Mouse (Mus musculus) R1 (cell line): ENCODE data around the gene Stoml3.

Experiments
- DNase-seq: peaks from one replicate; pipeline ENCODE4 v3.0.0-alpha.2; 2018; ENCODE audit warnings: low read depth, low spot score

Gene Stoml3

GRCm38 (mm10) chr3:53478419-53479046 is 9.9 kb upstream of the Stoml3 start:
- DNase-seq: no peak

- no peak for DNase-seq
Measured at GRCm38 (mm10) chr3:53483414-53484059, 4.9 kb upstream of the Stoml3 start.

DNA sequence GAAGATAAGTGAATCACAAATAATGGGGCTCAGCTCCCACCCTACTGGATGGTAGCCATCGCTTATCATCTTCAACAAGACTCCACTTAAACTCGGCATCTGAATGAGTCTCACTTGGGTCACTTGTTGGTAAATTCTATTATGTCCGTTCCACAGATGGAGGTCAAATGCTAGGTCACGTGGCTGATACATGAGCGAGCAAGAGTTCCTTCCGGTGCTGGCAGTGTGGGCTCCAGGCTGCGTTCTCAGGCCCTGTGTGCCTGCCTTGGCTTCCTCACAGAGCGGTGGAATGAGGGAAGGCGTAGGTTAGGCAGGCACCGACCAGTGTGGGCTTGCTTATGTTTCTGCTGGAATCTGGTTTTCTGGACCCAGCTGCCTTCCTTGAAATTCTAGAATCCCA is 1.9 kb upstream of the Stoml3 start:
- no peak for DNase-seq

- no peak for DNase-seq
Measured at GRCm38 (mm10) chr3:53486996-53487576, 1.4 kb upstream of the Stoml3 start.

GRCm38 (mm10) chr3:53498351-53498905 is 10.0 kb downstream of the Stoml3 start:
- DNase-seq: no peak

DNA sequence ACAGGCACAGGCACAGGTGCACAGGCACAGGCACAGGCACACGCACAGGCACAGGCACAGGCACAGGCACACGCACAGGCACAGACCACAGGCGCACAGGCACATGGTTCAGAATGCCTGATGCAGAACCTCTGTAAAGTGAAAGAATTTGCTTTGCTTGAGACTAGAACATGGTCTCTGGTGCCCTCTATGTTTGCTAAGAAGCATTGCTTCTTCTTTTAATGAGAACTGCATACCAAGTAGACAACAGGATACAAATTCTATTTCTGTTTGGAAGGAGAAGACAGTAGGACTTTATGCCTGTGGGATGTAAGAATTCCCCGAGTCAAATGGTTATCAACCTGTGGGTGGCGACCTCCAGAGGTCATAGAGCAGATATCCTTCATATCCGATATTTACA is 14.0 kb downstream of the Stoml3 start:
- DNase-seq: peak; percentile 61

DNA sequence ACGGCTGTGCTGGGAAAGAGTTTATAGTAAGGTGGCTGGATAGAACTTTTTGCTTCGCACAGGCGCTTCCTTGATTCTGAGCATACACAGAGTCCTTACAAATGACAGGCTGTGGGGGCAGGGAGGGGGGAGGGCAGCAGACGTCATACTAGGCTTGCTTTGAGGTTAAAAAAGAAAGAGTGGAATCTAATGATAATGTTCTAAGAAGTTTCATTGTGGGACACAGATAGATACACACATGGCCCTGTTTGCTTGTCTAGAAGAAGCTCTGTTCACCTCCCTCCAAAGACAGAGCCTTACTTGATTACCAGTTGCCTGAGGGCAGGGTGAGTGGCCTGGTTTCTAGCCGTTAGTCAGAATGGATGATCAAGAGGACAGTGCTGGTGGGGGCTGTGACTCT is 24.6 kb downstream of the Stoml3 start:
- no peak for DNase-seq

DNA sequence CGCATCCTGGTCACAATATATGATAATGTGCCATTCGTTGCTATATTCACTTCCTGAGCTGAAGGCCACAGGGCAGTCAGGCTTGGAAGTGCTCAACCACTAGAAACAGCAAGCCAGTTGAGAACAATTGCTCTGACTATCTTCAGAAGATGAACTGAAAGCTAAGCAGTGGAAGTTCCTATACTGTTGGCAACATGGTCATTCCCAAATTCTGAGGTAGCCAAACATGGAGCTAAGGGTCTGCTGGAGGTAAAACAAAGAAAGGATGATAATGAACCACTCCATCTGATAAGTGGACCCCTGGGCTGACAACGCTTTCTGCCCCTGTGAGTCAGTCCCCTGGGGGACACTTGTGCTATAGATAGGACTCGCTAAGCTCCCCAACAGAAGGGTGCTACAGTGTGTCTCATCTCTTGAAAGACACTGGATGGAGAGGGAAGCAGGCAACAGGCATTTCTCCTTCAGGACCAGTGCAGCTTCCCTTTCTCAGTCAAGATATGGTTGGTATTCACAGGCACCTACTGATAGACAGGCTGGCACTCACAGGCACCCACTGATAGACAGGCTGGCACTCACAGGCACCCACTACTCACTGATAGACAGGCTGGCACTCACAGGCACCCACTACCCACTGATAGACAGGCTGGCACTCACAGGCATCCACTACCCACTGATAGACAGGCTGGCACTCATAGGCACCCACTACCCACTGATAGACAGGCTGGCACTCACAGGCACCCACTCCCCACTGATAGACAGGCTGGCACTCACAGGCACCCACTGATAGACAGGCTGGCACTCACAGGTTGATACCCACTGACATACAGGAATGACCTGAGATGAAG is 26.0 kb downstream of the Stoml3 start:
- DNase-seq: no peak

DNA sequence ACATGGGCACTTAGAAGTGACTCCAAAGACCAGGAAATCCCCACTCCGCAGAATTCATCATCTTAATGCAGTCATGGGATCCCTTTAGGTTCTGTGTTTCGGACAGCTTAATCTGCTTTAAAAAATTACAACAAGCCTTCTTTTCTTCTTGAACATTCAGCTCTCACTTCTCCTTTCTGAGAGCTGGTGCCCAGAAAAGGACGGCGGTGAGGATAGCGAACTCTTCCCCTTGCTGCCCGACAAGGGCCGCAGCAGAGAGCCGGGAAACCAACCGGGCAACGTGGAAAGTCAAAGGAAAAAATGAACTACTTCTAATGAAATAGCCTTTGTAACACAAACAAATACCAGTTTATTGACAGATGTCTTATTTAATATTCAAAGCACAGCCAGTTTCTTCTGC is 34.3 kb downstream of the Stoml3 start:
- no peak for DNase-seq

GRCm38 (mm10) chr3:53525737-53526136 is 37.3 kb downstream of the Stoml3 start:
- peak; percentile 78 for DNase-seq

- DNase-seq: no peak
Measured at GRCm38 (mm10) chr3:53530305-53530704, 41.9 kb downstream of the Stoml3 start.

- DNase-seq: no peak
Measured at GRCm38 (mm10) chr3:53532091-53532490, 43.6 kb downstream of the Stoml3 start.

GRCm38 (mm10) chr3:53552691-53553090 is 64.2 kb downstream of the Stoml3 start:
- DNase-seq: no peak

DNA sequence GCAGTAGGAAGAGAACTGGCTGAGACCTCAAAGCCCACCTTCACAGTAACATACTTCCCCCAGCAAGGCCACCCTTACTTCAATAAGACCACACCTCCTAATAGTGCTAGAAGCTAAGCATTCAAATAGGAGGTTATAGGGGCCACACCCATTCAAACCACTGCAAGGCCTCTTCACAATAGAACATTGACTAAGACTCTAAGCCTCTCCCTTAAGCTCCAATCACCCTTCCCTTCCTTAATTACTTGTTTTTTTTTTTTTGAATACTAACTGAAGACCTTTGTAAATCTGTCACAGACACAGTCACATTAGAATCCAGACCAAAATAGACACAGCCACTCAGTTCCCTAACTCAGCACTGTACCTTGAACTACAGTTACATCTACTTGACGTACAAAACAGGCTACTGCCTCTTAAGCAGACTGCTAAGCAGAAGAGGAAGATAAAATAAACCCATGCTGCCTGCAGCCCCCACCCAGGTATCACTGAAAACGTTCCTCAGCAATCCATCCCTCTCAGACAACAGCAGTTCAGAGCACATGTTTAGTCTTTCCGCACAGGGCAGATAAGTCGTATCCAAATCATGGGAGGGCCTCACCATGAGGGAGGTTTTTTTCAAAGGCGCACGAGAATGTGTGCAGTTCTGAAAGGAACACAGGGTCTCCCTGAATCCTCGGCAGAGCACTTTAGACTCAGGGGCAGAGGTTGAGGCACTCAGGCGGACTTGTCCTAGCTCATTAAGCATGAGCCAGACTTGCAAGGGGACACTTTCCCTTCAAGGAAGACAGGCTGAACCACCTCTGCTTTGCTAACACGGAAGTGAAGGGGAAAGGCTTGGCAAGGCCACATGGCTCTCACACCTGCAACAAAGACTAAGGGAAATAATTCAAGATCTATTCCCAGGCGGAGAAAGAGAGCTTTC is 66.8 kb downstream of the Stoml3 start:
- DNase-seq: peak; percentile 57

- no peak for DNase-seq
Measured at GRCm38 (mm10) chr3:53557388-53558214, 69.1 kb downstream of the Stoml3 start.
